Mouse (Mus musculus): ENCODE measurements at regions not wholly inside any gene's neighbourhood (a gene's known extent, or its start where the extent isn't known, plus 50 kb on each side); places are given as distances from the start of the nearest gene placed in this dataset.

- DNase-seq (ENCODE audit: low spot score), result no peak
These were observed 65.7 kb downstream of the Polr2m start for GRCm38 (mm10) chr9:71420064-71420463.

GRCm38 (mm10) chr9:71418531-71418930, 67.2 kb downstream of the Polr2m start:
- no peak for DNase-seq (ENCODE audit: low spot score)

GRCm38 (mm10) chr9:71417248-71417647, 68.5 kb downstream of the Polr2m start:
- no peak for DNase-seq (ENCODE audit: low spot score)

GRCm38 (mm10) chr9:71411171-71411570, 74.6 kb downstream of the Polr2m start:
- no peak for DNase-seq (ENCODE audit: low spot score)

GRCm38 (mm10) chr9:71409925-71410324, 75.8 kb downstream of the Polr2m start:
- DNase-seq (ENCODE audit: low spot score), result no peak

GRCm38 (mm10) chr9:71408946-71409345, 76.8 kb downstream of the Polr2m start:
- no peak for DNase-seq (ENCODE audit: low spot score)

GRCm38 (mm10) chr9:71404396-71405135, 81.2 kb downstream of the Polr2m start:
- DNase-seq (ENCODE audit: low spot score), result peak; percentile 79

- no peak for DNase-seq (ENCODE audit: low spot score)
These were observed 84.1 kb downstream of the Polr2m start for GRCm38 (mm10) chr9:71401667-71402066.

- no peak for DNase-seq (ENCODE audit: low spot score)
These were observed 86.4 kb downstream of the Polr2m start for GRCm38 (mm10) chr9:71399346-71399745.

GRCm38 (mm10) chr9:71396784-71397183, 89.0 kb downstream of the Polr2m start:
- no peak for DNase-seq (ENCODE audit: low spot score)

GRCm38 (mm10) chr9:71390221-71390620, 95.5 kb downstream of the Polr2m start:
- DNase-seq (ENCODE audit: low spot score), result no peak

GRCm38 (mm10) chr9:71387426-71387825, 98.3 kb downstream of the Polr2m start:
- DNase-seq (ENCODE audit: low spot score), result no peak

GRCm38 (mm10) chr9:71383901-71384300, 101.8 kb downstream of the Polr2m start:
- no peak for DNase-seq (ENCODE audit: low spot score)

- no peak for DNase-seq (ENCODE audit: low spot score)
These were observed 105.9 kb downstream of the Polr2m start for GRCm38 (mm10) chr9:71379731-71380250.

GRCm38 (mm10) chr9:71369760-71370159, 116.0 kb downstream of the Polr2m start:
- DNase-seq (ENCODE audit: low spot score), result no peak

GRCm38 (mm10) chr9:71369202-71369601, 116.5 kb downstream of the Polr2m start:
- no peak for DNase-seq (ENCODE audit: low spot score)

GRCm38 (mm10) chr9:71366573-71366972, 119.2 kb downstream of the Polr2m start:
- DNase-seq (ENCODE audit: low spot score), result no peak

GRCm38 (mm10) chr9:71365177-71365738, 120.5 kb downstream of the Polr2m start:
- no peak for DNase-seq (ENCODE audit: low spot score)

GRCm38 (mm10) chr9:71364047-71364665, 121.6 kb downstream of the Polr2m start:
- no peak for DNase-seq (ENCODE audit: low spot score)

GRCm38 (mm10) chr9:71362401-71362800, 123.3 kb downstream of the Polr2m start:
- no peak for DNase-seq (ENCODE audit: low spot score)

- DNase-seq (ENCODE audit: low spot score), result peak; percentile 55
These were observed 123.8 kb downstream of the Polr2m start for GRCm38 (mm10) chr9:71361961-71362360.

- DNase-seq (ENCODE audit: low spot score), result no peak
These were observed 124.4 kb downstream of the Polr2m start for GRCm38 (mm10) chr9:71361311-71361710.

GRCm38 (mm10) chr9:71360676-71361075, 125.1 kb downstream of the Polr2m start:
- DNase-seq (ENCODE audit: low spot score), result no peak
